Mouse (Mus musculus): Measurements from ENCODE around the gene Rpap3. TPM values are rescaled to one million over a fixed set of nuclear protein-coding genes. Genes with fewer than 3 reads are reported as not detected.
"Not testable (repeated sequence)": the region's sequence is repeated elsewhere in the genome, so short reads cannot be mapped to it uniquely, and the experiment has no call there.

Rpap3 gene
- total RNA-seq, 2 experiments from 2014 or later, result 31.1 to 33.2 TPM

GRCm38 (mm10) chr15:97712546-97712945, 6.9 kb upstream of the Rpap3 start:
- ATAC-seq (replicated peaks; ENCODE audit: poor library complexity, severe bottlenecking), result no peak

GRCm38 (mm10) chr15:97710906-97711305, 5.3 kb upstream of the Rpap3 start:
- no peak for ATAC-seq (replicated peaks; ENCODE audit: poor library complexity, severe bottlenecking)

DNA sequence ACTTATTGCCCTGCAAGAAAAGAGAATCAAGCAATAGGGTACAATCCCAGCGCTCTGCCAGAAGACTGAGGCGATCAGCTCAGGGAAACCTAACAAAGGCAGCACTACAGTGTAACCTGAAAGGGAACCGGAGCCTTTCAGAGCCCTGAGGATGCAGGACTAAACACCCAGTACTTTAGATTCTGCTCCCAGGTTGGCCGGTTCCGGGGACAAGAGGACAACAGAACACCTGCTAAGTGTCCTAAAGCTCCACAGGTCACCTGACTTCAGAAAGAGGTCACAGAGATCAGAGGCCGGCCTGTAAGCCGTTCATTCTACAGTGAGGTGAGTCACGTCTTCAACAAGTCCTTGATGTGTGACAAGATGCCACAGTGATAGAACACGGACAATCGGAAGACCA, 9.0 kb downstream of the Rpap3 start:
- no peak for ATAC-seq (replicated peaks; ENCODE audit: poor library complexity, severe bottlenecking)

- ATAC-seq (replicated peaks; ENCODE audit: poor library complexity, severe bottlenecking), result no peak
Observed at GRCm38 (mm10) chr15:97693411-97693810, 12.2 kb downstream of the Rpap3 start.

- no peak for ATAC-seq (replicated peaks; ENCODE audit: poor library complexity, severe bottlenecking)
Observed at GRCm38 (mm10) chr15:97684118-97684517, 21.5 kb downstream of the Rpap3 start.

DNA sequence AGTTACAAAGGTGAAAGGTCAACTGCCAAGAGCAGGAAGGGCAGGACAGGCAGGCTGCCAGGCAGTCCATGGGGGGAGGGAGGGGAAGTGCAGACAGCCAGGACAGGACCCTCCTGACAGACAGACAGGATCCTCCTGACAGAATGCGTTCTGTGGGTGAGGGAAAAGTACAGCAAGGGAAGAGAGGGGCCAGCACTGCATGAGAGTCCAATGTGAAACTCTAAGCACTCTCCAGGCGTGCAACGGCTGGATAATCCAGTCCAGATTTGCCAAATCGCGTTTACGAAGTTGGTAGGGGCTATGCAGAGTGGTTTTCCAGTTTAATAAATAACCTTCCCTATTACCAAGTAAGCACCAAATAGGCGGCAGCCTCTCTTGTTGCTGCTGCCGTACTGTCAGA, 23.6 kb downstream of the Rpap3 start:
- no peak for ATAC-seq (replicated peaks; ENCODE audit: poor library complexity, severe bottlenecking)

GRCm38 (mm10) chr15:97679991-97680681, 25.5 kb downstream of the Rpap3 start:
- ATAC-seq (replicated peaks; ENCODE audit: poor library complexity, severe bottlenecking), result no peak

GRCm38 (mm10) chr15:97677341-97677740, 28.3 kb downstream of the Rpap3 start:
- ATAC-seq (replicated peaks; ENCODE audit: poor library complexity, severe bottlenecking), result no peak

- no peak for ATAC-seq (replicated peaks; ENCODE audit: poor library complexity, severe bottlenecking)
Observed at GRCm38 (mm10) chr15:97675927-97676326, 29.7 kb downstream of the Rpap3 start.

DNA sequence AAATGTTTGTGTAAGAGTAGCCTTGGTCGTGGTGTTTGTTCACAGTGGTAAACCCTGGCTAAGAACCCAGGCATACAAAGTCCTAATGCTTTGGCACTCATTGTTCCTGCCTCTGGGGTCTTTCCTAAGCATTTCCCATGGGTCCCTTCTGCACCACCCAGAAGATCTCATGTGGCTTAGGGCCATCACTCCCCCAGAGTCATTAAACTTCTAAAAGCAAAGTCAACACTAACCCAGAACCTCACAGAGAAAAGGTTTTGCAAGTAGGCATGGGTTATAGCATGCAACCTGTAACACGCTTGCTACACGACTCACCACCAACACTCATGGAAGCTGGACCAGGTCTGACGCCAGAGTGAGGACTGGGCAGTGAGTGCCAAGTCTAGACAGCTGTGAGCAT, 31.2 kb downstream of the Rpap3 start:
- ATAC-seq (replicated peaks; ENCODE audit: poor library complexity, severe bottlenecking), result no peak

GRCm38 (mm10) chr15:97673256-97674000, 32.2 kb downstream of the Rpap3 start:
- no peak for ATAC-seq (replicated peaks; ENCODE audit: poor library complexity, severe bottlenecking)

DNA sequence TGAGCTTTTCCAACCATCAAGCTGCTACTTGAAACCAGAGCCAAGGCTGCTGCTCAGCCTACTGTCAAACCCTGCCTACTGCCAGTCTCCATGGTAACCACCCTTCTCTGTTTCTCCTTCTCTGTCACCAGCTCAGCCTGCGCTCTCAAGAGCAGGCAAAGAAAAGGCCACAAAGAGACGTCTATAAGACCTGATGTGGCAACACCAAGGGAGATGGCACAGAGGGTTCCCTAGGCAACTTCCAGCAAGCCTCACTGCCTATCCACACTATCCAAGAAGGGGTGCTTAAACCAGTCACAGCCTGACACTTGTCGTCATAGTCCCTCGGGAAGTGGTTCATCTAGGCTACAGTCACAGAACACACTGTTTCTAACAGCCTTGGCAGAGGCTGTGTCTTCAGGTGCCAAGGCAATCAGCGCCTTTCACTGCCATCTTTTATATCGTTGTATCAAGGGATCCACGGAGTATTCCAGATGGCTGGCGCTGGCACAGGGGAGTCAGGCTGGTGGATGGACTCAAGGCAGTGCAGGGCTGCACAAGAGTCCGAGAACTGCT, 33.3 kb downstream of the Rpap3 start:
- no peak for ATAC-seq (replicated peaks; ENCODE audit: poor library complexity, severe bottlenecking)

- peak; percentile 46; the same call in 1 of the 2 replicates for ATAC-seq (replicated peaks; ENCODE audit: poor library complexity, severe bottlenecking)
Observed at GRCm38 (mm10) chr15:97670554-97670953, 35.1 kb downstream of the Rpap3 start.

DNA sequence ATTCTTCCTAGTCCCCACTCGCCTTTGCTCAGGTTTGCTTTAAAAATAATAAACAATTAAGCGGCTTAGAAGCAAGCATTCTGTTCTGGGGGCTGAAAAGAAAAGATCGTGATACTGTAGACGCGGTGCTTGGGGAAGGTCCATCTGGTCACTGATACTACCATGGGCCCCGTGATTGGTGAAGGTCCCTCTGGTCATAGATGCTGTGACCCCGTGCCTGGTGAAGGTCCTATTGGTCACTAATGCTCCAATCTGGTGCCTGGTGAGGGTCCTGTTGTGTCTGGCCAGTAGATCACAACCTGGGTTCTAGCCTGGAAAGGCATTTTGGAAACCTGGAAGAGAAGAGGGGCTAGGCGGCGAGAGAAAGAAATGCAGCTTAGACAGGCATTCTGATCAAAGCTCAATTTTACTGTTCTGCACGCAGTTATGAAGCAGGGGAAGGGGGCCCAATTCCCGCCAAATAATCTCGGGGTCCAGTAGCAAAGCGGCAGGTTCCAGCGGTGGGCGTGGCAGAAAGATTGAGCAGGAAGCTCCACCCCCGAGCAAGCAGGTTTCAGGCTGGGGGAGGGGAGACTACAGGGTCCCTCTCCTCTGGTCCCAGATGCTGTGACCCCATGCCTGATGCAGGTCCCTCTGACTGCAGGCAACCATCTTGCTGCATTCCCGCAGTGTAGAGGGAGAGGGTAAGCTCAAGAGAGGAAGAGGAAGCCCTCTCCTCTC, 37.3 kb downstream of the Rpap3 start:
- not testable (repeated sequence) for ATAC-seq (replicated peaks; ENCODE audit: poor library complexity, severe bottlenecking)

- no peak for ATAC-seq (replicated peaks; ENCODE audit: poor library complexity, severe bottlenecking)
Observed at GRCm38 (mm10) chr15:97667437-97667836, 38.2 kb downstream of the Rpap3 start.

GRCm38 (mm10) chr15:97666457-97666770, 39.2 kb downstream of the Rpap3 start:
- ATAC-seq (replicated peaks; ENCODE audit: poor library complexity, severe bottlenecking), result no peak

DNA sequence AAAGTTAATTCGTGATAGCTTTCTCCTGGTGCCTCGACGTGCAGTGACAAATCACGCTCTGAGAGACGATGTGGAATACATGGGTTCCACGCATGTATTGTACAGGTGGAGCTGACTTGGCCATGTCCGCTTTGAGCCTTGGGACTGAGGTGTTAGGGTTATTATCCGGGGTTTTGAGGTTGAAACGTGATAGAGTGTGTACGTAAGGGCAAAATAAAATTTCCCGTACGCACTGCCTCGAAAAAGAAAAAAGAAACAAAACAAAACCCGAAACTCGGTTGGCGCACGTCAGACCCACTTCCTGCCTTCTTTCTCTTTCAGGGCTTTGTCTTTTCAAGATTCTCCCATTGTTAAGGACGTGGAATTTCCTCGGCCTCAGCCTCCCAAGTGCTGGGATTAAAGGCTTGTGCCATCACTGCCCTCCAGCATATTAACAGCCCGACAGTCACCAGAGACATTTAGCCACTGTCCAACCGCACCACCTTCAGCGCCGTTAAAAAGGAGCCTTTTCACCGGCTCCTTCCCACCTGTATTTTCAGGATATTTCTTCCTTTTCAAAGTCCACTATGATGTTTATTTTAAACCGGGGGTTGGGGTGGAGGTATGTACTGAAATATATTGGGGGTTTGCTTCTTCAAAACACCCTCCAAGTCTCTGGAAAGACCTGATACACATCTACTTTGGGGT, 39.7 kb downstream of the Rpap3 start:
- ATAC-seq (replicated peaks; ENCODE audit: poor library complexity, severe bottlenecking), result no peak

GRCm38 (mm10) chr15:97664981-97665668, 40.5 kb downstream of the Rpap3 start:
- 0 out of 2 replicates have a peak, but pooled peaks have one; percentile 31 for ATAC-seq (replicated peaks; ENCODE audit: poor library complexity, severe bottlenecking)

GRCm38 (mm10) chr15:97663750-97664406, 41.7 kb downstream of the Rpap3 start:
- ATAC-seq (replicated peaks; ENCODE audit: poor library complexity, severe bottlenecking), result peak; percentile 90
